Mouse (Mus musculus): ENCODE data around the gene Fkbp7.

GRCm38 (mm10) chr2:76655444-76655843, 17.5 kb downstream of the Fkbp7 start:
- TF ChIP-seq CTCF (IDR thresholded peaks at IDR 0.05; ENCODE audit: low read depth, low read length) (no peak), POLR2A (IDR thresholded peaks at IDR 0.05; ENCODE audit: extremely low read depth, insufficient read depth, low read length) (no peak)

Measured in liver, adult 2 months (tissue).